Mouse (Mus musculus) layer of hippocampus, postnatal 36 days (tissue): ENCODE results near the gene 1700123O20Rik. TPM values are rescaled to one million over a fixed set of nuclear protein-coding genes. Genes with fewer than 3 reads are reported as not detected.
A peak's percentile ranks its signal among the peaks of the same experiment; 100 is the strongest.

Experiments
- DNase-seq, 2 experiments: peaks; one replicate each; pipeline ENCODE4 v3.0.0; 2022
- microRNA-seq, 2 experiments: library from miRNA; unstranded; fragments of <30 nt; microRNA quantifications; one replicate each; pipeline ENCODE4 v1.2.0; 2021
- total RNA-seq, 2 experiments: library from RNA; stranded (reverse); gene quantifications; 2 replicates each; pipeline ENCODE4 v1.2.3; 2021

Gene 1700123O20Rik
- total RNA-seq, 2 experiments from 2014 or later, result 24.0 to 26.3 TPM

DNA sequence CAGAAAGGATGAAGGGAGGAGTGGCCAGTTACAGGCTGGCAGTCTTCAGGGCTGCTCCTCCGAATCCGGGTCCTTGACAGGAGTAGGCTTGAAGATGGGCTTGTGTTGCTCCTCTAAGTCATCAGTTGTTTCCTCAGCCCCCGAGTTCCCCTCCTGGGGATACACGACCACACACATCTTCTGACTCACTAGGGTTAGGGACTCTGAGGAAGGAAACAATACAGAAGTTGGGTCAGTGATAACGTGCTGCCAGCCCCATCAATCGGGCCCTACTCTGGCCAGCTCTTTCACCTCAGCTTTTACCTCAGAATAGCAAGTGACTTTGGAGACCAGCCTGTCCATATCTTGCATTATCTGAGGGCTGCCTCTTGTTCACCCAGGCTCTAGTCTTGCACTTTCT lies 38.0 kb downstream of the 1700123O20Rik start:
- no peak for DNase-seq

DNA sequence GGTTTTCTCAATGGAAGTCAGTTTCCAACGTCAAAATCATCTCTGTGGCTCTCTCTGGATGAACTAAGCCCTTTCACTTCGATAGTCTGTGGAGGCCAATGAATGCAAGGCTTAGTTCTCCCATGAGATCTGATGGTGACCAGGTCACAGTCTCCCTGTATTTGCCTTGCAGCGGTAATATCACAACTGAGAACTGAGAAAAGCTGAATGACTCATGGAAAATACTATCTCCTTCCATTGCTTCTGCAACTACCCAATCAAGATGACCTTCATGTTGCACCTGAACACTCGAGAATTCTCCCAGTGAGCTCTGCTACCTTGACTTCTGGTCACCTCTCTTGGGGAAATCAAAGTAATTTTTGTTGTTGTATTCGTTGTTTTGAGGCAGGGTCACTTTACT lies 41.5 kb downstream of the 1700123O20Rik start:
- DNase-seq, result no peak

DNA sequence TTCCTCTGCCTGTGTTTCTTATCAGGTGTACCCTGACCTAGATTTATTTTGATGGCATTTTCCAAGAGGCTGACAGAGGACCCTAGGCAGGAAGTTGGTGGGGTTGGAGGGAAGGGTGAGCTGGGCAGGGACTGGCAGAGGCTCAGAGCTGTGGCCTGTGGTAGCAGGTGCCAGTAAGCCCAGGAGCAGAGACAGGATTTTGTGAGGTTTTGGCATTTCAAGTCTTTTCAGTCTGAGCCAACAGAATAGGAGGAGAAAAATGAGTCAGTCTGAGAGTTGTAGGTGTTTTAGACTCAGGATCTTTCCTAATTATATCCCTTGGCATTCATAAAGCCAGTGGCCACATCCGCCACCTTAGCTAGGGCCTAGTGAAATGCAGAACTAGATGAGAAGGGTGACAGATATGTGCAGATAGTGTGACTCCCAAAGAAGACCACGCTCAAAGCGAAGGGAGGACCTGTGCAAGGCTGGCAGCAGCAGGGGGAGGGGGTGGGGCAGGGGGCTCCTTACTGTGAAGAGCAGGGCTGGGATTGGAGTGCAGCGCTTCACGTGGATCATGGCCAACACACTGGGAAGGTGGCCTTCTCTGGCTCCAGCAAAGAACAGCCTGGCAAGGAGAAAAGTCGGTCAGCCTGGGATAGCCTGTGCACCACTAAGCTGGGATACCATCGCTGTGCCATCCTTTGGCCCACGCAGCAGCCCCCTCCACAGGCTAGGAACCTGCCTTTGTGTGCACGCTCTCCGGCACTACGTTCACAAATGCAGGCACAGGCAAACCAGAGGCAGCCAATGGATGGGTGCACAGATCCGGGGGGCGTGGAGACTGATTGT lies 43.0 kb downstream of the 1700123O20Rik start:
- no peak for DNase-seq

DNA sequence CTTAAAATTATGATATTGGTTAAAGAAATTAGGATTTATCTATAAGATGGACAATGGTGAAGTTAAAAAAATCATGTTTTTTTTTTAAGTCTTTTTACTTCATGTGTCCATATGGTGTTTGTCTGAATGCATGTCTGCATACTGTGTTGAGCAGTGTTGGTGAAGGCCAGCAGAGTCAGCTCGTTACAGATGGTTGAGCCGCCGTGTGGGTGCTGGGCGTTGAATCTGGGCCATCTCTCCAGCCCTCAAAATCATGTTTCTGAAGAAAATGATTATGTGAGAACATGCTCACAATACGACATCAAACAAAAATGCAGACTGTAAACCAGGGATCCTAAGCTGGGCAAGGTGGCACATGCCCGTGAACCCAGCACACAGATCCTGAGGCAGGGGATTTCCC lies 44.3 kb downstream of the 1700123O20Rik start:
- peak in 1 of 2 experiments; percentile 51 for DNase-seq

DNA sequence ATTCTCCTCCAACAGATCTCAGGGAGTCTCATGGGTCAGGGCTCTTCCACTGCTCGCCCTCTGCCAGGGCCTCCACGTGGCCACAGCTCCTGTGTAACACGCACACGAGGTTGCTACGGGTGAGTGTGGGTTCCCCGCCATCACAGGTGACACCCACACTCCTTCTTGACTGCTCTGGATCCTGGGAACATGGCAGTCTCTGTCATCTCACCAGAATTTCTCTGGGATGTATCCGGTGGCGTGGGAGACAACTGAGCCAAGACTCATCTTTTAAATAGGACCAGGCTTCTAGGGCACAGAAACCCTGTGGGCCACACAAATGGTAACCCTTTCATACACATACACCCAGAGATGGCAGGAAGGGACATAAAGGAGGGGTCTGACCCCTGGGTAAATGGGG lies 46.2 kb downstream of the 1700123O20Rik start:
- no peak for DNase-seq

DNA sequence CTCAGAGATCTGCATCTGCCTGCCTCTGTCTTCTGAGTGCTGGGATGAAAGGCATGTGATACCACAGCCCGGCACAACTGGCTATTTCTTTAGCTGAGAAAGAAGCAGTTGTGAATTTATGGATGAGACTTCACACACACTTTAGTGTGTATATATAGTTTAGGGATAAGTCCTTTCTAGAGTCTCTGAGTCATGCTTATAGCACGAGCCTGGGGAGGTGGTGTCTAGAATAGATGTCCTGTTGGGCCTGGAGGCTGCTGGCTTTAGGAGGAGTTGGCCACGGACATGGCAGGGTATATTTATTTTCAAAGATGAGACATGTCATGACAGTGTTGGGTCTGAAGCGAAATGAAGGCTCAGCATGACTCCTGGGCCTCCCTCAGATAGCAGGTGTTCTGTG lies 48.0 kb downstream of the 1700123O20Rik start:
- no peak for DNase-seq

DNA sequence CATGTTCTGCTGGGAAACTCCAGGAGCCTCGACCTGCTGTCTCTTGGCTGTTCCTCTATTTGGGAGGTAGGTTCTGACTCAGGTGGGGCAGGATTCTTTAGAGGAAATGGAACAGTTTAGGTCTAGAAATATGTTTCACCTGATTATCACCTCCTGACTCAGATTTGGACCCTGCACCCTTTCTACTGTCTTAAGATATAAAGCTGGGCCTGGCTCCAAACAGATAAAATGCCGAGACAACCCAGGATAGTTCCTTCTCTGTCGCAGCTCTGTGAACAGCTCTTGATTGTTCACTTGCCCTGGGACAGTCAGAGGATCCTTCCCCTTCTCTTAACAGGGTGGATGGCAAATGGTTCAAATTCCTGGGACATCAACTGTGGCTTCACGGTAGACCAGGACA lies 49.2 kb downstream of the 1700123O20Rik start:
- DNase-seq, result no peak

DNA sequence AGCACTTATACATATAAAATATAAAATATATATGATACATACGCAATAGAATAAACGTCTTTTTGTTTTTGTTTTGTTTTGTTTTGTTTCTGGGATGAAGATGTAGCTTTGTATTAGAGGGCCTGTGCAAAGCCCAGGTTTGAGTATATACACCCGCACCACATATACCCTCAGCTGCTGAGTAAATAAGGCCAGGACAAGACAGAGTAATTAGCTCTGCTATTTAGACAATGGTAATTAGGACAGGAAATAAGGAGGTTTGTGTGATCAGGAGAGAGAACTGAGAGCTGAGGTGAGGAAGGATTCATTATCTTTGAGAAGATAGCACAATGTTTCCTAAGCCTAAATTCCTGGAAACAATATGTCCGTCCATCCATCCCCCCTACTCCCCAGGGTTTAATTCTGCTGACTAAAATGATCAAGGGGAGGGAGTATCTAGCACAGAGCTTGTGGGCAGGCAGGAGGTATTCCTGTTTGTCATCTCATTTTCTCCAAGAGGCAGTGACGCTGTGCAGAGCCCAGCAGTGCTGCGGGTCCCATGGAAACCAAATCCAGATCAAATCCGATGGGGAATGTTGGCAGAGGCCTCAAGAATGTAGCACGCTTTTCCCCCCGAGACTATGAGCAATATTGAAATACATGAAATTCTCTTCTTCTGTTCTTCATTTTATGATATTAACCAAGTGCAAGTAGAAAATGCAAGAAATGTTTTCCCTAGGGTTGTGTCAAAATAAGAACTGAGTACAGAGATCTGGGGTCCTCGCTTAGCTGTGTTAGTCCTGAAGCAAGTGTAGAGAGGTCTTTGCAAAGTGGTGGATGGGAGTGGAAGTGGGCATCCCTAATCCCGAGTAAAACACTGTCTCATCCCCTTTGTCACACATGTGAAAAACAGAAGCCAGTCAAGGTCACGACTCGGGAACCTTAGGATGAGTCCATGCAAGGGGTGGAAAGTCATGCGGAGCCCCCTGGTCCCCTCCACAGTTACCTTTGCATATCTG lies 50.8 kb downstream of the 1700123O20Rik start:
- peak; percentile 46 to 54 for DNase-seq

DNA sequence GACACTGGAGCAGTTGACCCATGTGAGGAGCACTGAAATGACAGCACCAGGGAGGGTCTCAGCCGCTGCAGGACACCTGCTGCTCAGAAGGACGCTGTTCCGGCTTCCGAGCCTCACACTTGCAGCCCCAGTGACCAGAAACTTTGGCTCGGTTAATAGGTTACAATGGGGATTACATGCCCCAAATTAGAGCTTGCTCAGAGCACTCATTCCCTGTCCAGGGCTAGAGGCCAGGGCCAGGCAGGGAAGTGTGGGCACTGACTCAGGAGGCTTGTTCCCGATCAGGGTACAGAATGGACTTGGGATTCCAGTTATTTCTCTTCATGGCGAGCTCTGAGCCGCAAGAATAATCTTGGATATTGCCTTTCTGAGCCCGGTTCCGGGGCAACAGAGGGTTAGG lies 51.6 kb downstream of the 1700123O20Rik start:
- DNase-seq, result no peak

Small RNA genes within 50 kb of the gene (microRNA-seq; reads per million reads assigned to microRNA genes)
- gene Mir6948, result 0.21 to 0.30 reads per million in 2 experiments

Other genes starting within 250 kb of the 1700123O20Rik start
- 10 to 100 TPM; 26.4 to 29.6 TPM for gene Lrp10, start 222.1 kb upstream of the 1700123O20Rik start, total RNA-seq
- gene Rem2, start 210.1 kb upstream of the 1700123O20Rik start, total RNA-seq, result 10 to 100 TPM; 20.7 to 23.8 TPM
- gene Prmt5, start 168.7 kb upstream of the 1700123O20Rik start, total RNA-seq, result 10 to 100 TPM; 51.7 to 57.1 TPM
- gene Haus4, start 131.6 kb upstream of the 1700123O20Rik start, total RNA-seq, result 1 to 10 TPM; 4.0 to 5.3 TPM
- 1 to 10 TPM in 1 of 2 experiments, under 1 TPM in 1; 0.95 to 1.5 TPM for gene Ajuba, start 108.7 kb upstream of the 1700123O20Rik start, total RNA-seq
- 1 to 10 TPM; 4.7 to 5.5 TPM for gene 4931414P19Rik, start 80.2 kb upstream of the 1700123O20Rik start, total RNA-seq
- gene Psmb5, start 68.2 kb upstream of the 1700123O20Rik start, total RNA-seq, result 100 to 1,000 TPM; 203 to 230 TPM
- gene Psmb11, start 64.8 kb upstream of the 1700123O20Rik start, total RNA-seq, result under 1 TPM; 0.23 to 0.27 TPM
- not detected for gene Gm17606, start 45.3 kb upstream of the 1700123O20Rik start, total RNA-seq
- 10 to 100 TPM; 23.6 to 24.5 TPM for gene Cdh24, start 44.9 kb upstream of the 1700123O20Rik start, total RNA-seq
- 100 to 1,000 TPM; 210 to 242 TPM for gene Acin1, start 715 bp downstream of the 1700123O20Rik start, total RNA-seq
- gene Gm29776, start 12.6 kb downstream of the 1700123O20Rik start, total RNA-seq, result not detected
- not detected for gene Cebpe, start 26.0 kb downstream of the 1700123O20Rik start, total RNA-seq
- gene Slc7a8, start 95.7 kb downstream of the 1700123O20Rik start, total RNA-seq, result 10 to 100 TPM; 49.1 to 50.1 TPM
- gene Rnf212b, start 127.9 kb downstream of the 1700123O20Rik start, total RNA-seq, result not detected
- 10 to 100 TPM; 21.2 to 25.8 TPM for gene Homez, start 184.7 kb downstream of the 1700123O20Rik start, total RNA-seq
- gene Ppp1r3e, start 191.3 kb downstream of the 1700123O20Rik start, total RNA-seq, result 10 to 100 TPM; 17.9 to 20.7 TPM
- gene Bcl2l2, start 197.2 kb downstream of the 1700123O20Rik start, total RNA-seq, result 100 to 1,000 TPM; 120 to 126 TPM
- gene Gm20521, start 197.2 kb downstream of the 1700123O20Rik start, total RNA-seq, result 10 to 100 TPM in 1 of 2 experiments, 1 to 10 TPM in 1; 7.5 to 14.5 TPM
- 100 to 1,000 TPM; 231 to 275 TPM for gene Pabpn1, start 206.3 kb downstream of the 1700123O20Rik start, total RNA-seq
- 100 to 1,000 TPM; 661 to 670 TPM for gene Slc22a17, start 226.9 kb downstream of the 1700123O20Rik start, total RNA-seq
- gene Efs, start 239.9 kb downstream of the 1700123O20Rik start, total RNA-seq, result 10 to 100 TPM; 10.3 to 11.7 TPM
- gene Il25, start 246.5 kb downstream of the 1700123O20Rik start, total RNA-seq, result not detected